Mouse (Mus musculus) heart, postnatal 25 days (tissue): Measurements from ENCODE around the gene Stoml1. TPM values are rescaled to one million over a fixed set of nuclear protein-coding genes. Genes with fewer than 3 reads are reported as not detected.

ENCODE experiments used
- DNase-seq: peaks from one replicate; pipeline ENCODE4 v3.0.0; 2022; ENCODE audit warnings: low spot score
- intact Hi-C: fragments of 180-260 bp; cut with DNase I; formaldehyde crosslinking; loops from one replicate; pipeline ENCODE4 v1.15.1; 2025
- total RNA-seq, 2 experiments: library from RNA; stranded (reverse); gene quantifications; 2 replicates each; pipeline ENCODE4 v1.2.3; 2021

Stoml1 gene
- 10 to 100 TPM; 10.3 to 13.5 TPM for total RNA-seq

DNA sequence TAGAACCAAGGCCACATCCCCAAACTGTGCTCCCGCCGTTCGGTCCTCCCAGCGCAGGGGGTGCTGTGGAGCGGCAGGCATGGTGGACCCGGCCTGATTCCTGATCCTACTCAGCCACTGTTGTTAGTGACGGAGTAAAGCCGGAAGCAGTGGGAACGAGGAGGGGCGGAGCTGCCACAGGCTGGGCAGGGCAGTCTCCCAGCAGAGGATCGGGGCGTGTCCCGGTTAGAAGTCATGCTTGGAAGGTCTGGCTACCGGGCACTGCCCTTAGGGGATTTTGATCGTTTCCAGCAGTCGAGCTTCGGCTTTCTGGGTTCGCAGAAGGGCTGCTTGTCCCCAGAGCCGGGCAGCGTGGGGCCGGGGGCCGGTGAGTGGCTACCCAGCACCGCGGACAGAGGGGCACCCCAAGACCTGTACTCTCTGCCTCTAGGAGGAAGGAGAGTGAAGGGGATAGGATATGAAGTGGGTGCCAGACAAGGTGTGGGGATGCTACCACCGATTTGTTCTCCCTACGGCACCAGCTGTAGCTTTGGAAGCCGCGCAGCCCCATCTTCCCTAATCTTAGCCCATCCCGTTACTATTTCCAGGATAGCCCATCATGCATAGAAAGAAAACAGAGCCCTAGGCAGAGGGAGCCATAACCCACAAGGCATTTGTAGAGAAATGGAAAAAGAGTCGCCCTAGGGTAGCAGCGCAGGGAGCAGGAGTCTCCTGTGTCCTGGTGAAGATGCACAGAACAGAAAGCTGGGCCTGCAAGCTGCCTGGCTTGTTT is at the start of gene Stoml1:
Gene Stoml1, plus strand, starts transcription at position 132 of the 772 bp plus-strand sequence.
- peak; percentile 92 for DNase-seq
- intact Hi-C loops: loop anchor here (2.0 kb wide), 1 partner anchor 18 kb away; no protein-coding TSS in a partner anchor

DNA sequence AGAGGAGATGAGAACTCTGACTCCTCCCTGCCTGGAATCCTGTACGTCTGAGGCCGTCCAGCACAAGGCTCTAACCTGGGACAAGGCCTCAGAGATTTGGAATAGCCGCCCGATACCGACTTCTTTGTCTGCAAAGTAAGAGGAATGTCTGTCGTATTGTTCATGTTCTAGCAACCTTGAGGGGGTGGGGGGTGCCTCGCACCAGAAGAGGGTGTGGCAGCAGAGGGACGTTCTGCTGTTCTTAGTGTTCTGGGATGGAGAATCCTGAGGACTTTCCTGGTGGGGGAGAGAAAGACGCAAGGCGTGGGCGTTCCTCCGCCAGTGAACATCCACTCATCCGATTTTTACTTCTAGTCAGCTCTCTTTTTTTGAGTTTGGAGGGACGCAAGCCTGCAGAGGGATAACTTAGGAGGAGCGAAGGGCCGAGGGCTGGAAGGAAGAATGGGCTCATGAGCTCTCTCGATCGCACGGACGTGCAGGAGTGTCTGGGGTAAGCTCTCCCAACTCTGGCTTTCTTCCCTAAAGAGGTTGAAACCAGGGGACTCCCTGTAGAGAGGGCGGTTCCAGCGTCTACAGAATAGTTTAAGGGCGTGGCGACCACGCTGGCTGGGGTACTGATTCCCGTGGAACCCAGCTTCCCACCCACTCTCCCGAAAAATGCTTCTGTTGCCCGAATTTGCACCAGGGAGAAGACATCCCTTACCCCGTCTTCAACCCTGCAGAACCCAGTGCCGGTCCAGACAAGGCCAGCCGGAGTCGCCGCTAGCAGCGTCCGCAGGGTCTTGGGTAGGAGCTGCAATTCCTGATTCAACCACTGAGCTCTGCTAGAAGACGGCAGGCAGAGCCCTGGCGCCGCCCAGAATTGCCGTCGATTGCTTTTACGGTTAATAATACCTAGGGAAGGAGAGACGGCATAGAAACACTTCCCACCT is 49.2 kb upstream of the Stoml1 start, which contains the start of the genes Islr and Islr2:
Gene Islr, minus strand, starts transcription at position 791 of the 932 bp plus-strand sequence.
Gene Islr2, minus strand, starts transcription at position 804 of the 932 bp plus-strand sequence.
- DNase-seq: peak; percentile 58
- intact Hi-C loops: loop anchor here (1.0 kb wide), 1 partner anchor 165 kb away; no protein-coding TSS in a partner anchor

GRCm38 (mm10) chr9:58204448-58205000 is 48.4 kb upstream of the Stoml1 start:
- peak; percentile 78 for DNase-seq
- intact Hi-C loops: loop anchor here (1.0 kb wide), 1 partner anchor 166 kb away; no protein-coding TSS in a partner anchor

DNA sequence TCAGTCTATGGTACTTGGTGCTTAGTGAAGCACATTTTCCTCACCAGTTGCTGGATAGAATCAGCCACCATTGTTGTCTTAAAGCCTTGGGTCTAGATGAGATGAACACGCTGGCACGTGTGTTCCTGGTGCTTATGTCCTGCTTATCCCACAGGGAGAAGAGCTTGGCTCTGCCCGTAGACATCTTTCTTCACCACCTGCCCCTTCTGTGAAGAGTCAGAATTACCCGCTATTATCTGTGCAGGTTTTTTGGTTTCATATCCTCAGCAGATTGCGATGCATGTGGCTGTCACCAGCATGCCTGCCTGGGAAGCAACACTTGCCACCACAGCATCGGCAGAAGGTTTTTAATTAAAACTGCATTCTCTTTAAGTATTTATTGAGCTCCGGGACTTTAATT is 47.0 kb upstream of the Stoml1 start:
- no peak for DNase-seq
- intact Hi-C loops: no loop called here

DNA sequence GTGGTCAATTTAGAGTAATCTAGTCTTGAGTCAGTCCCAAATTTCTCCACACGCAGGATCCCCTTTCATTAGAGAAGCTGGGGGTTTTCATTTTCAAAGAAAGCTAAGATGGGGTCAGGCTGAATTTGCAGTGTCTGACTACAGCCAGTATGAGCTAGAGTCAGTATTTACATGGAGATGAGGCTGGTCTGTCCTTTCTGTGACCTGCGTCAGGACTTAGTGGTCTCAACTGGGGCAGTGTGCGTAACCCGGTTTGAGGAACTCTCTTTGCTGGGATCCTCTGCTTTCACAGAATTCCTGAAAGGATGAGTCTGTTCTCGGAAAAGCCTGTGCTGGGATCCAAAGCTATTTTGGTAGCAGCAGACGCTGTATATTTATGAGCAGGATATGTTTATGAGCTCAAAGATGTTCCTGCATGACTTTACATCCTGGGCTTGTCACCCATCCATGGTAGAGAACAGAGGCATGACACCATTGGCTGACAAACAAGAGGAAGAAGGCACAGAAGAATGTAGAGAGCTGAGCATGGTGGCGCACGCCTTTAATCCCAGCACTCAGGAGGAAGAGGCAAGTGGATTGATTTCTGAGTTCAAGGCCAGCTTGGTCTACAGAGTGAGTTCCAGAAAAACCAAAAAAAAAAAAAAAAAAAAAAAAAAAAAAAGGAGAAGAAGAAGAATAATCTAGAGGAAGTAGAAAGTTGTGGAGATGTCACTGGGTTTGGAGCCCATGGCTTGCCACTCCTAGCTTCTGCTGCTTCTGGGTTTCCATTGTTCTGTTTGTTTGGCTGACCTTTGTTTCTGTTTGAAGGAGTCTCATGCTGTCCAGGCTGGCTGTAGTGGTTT is 43.3 kb upstream of the Stoml1 start:
- intact Hi-C loops: no loop called here
- DNase-seq: no peak

GRCm38 (mm10) chr9:58210304-58210627 is 42.7 kb upstream of the Stoml1 start:
- intact Hi-C loops: no loop called here
- DNase-seq: no peak

- intact Hi-C loops: no loop called here
Measured at GRCm38 (mm10) chr9:58213377-58213776, 39.6 kb upstream of the Stoml1 start.

GRCm38 (mm10) chr9:58213865-58214264 is 39.1 kb upstream of the Stoml1 start:
- DNase-seq: no peak

More at GRCm38 (mm10) chr9:58213377-58213776, 39.6 kb upstream of the Stoml1 start:
- DNase-seq: no peak

DNA sequence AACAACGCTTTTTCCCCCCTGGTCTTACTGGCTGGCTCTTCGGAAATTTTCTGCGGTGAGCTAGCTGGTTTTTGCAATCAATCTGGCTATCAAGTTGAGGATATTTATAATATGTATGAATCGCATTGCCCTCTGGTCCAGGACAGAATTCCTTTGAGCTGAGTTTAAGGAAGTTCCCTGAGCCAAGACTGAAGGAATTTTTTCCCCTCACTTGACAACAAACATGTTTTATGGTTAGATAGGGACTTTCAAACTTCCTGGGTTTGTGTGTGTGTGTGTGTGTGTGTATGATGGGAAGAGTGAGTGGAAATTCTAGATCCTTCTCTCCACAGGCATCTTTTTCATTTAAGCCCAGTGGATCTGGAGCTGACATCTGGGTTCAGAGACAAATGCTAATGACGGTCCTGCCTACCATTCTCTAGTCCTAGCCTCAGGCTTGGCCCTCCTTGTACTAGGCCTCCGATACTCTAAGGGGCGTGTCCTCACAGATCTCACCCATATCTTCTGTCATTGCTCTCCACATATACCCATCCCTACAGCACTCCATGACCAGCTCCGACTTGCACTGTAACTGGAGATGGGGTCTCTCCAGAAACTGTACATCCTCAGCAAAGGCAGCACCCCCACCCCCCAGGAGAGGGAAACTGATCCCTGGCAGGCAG is 38.3 kb upstream of the Stoml1 start:
- intact Hi-C loops: no loop called here
- no peak for DNase-seq

More at GRCm38 (mm10) chr9:58213865-58214264, 39.1 kb upstream of the Stoml1 start:
- intact Hi-C loops: no loop called here

- no peak for DNase-seq
- intact Hi-C loops: no loop called here
Measured at GRCm38 (mm10) chr9:58216402-58216801, 36.6 kb upstream of the Stoml1 start.

GRCm38 (mm10) chr9:58218539-58218938 is 34.4 kb upstream of the Stoml1 start:
- DNase-seq: no peak
- intact Hi-C loops: no loop called here

DNA sequence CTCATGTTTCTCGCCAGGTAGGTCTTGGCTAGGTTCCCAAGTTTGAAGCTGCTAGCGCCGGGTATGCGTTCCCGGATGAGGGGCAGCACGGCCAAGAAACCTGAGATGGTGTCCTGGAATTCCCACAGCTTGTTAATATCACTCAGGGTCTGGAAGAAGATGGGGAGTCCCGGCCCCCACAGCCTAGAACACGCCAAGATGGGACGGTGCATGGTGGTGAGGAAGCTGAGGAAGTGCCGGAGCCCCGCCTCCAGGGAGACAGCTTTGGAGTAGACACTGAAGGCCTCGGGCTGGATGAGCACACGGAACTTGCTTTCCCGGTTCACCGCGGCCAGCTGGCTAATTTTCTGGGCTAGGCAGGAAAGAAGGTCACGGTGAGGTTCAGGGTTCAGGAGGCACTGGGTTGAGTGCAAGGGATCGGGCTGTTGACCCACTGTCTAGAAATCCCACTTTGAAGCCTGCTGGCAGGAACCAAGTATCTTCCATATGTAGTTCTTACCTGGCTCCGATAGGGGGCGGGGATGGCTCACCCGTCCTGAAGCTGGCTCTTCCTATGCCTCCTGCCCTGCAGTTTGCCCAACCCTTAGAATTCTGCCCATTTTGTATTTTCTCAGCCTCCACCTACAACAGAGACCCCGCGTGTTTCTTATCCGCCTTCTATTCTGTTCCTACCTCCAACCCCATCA is 32.6 kb upstream of the Stoml1 start:
- DNase-seq: no peak
- intact Hi-C loops: loop anchor here (10.0 kb wide), 1 partner anchor 144 kb away; no protein-coding TSS in a partner anchor

DNA sequence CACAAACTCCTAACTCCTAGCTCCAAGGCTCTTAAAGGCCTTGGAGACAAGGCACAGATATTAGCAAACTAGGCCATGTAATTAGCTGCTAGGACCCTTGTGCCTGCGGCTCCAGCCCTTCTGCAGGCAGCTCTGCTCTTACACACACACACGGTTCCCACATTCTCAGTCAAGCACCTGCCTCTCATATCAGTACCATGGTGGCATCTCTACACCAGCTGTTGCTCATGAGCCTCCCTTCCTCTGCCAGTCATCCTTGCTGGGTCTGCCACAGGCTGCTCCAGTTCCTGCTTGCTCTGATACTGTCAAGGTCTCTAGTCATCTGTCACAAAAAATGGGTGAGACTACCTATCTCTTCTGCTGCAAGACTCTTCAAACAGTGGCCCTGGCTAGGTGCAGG is 28.6 kb upstream of the Stoml1 start:
- no peak for DNase-seq
- intact Hi-C loops: loop anchor here (10.0 kb wide), 1 partner anchor 140 kb away; no protein-coding TSS in a partner anchor

DNA sequence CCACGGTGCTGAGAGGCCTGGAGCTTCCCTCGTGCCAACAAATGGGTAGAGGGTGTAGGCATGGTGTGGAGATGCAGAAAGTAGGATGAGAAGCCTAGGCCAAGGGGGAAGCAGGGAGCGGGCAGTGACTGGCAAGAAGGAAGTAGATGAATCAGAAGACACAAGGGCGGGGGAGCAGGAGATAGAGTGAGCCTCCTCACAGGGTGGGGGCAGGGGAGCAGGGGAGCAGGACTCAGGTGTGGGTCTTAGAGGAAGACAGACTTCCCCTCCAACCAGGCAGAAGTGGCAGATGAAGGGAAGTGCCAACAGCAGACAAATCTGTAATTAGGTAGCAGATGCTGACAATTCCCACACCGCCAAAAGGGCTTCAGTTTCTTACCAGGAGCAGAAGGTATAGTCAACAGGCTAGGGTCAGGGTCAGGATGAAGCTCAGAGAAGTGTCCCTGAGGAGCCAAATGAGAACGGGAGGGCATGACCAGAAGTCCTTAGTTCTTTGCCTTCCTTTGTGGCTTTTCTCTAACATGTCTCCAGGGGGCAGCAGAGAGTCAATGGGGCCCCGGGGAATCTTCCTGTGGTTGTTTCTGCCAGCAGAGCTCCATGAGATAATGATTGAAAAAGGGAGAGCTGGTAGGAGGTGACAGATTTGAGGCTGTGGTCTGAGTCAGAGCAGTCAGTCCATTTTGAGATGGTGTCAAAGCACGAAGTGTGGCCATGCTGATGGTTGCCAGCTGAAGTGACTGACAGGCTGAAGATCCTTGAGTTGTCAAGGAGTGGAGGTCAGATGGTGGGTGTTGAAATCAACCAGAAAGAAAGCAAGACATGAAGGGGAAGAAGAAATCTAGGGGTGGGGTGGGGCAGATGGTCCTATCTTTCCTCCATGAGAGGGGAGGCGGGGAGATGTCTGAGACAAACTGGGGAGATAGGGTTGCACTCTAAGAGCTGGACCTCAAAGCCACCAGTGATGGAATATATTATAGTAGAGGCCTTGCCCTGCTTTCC is 26.8 kb upstream of the Stoml1 start:
- no peak for DNase-seq
- intact Hi-C loops: loop anchor here (2.0 to 10.0 kb wide), 3 partner anchors 43 to 139 kb away; no protein-coding TSS in a partner anchor

GRCm38 (mm10) chr9:58228777-58229466 is 24.0 kb upstream of the Stoml1 start:
- intact Hi-C loops: loop anchor here (10.0 kb wide), 1 partner anchor 136 kb away; no protein-coding TSS in a partner anchor
- DNase-seq: no peak

DNA sequence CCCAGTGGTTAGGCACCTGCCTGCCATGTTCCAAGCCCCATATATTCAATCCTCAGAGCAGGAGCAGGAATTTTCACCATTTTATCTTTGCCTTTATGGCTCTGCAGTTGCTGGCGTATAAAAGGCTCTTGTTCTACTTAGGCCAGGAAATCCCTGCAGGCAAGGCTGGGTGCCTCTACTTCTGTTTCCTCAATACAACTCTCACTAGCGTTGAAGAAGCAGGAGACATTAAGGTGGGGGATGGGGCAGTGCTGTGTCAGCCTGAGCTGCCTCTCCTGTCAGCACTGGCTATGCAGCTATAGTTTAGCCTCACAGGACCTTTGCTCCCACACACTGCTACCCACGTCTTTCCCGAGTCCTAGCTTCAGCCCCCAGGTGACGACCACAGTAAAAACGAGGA is 21.2 kb upstream of the Stoml1 start:
- DNase-seq: no peak
- intact Hi-C loops: no loop called here
